Mouse (Mus musculus): Measurements from ENCODE around the gene Atp4a. TPM values are rescaled to one million over a fixed set of nuclear protein-coding genes. Genes with fewer than 3 reads are reported as not detected.

Atp4a gene
- under 1 TPM; 0.26 to 0.66 TPM for total RNA-seq (2021)
- long read RNA-seq, experiment 1, partial matches to known transcripts = 1 of 2 reads
- long read RNA-seq, experiment 1, other reads (novel, unspliced or antisense) = 1 of 2 reads
- long read RNA-seq, experiment 2, partial matches to known transcripts = 1 of 1 reads
- long read RNA-seq, experiment 2, other reads (novel, unspliced or antisense) = 0 of 1 reads

GRCm38 (mm10) chr7:30711942-30712341 is at the start of gene Atp4a:
TSS of gene Atp4a (plus strand) at chr7:30712209.
- DNase-seq (ENCODE audit: low spot score in 2 of 2) = no peak

- peak; percentile 92 to 94 for DNase-seq (ENCODE audit: low spot score in 2 of 2)
Observed at GRCm38 (mm10) chr7:30664529-30665200, 47.3 kb upstream of the Atp4a start, which contains the start of gene Haus5. TSS of gene Haus5 (minus strand) at chr7:30664994.

- DNase-seq (ENCODE audit: low spot score in 2 of 2) = no peak
Observed at GRCm38 (mm10) chr7:30665321-30665720, 46.7 kb upstream of the Atp4a start.

GRCm38 (mm10) chr7:30669229-30669628 is 42.8 kb upstream of the Atp4a start:
- no peak for DNase-seq (ENCODE audit: low spot score in 2 of 2)

DNA sequence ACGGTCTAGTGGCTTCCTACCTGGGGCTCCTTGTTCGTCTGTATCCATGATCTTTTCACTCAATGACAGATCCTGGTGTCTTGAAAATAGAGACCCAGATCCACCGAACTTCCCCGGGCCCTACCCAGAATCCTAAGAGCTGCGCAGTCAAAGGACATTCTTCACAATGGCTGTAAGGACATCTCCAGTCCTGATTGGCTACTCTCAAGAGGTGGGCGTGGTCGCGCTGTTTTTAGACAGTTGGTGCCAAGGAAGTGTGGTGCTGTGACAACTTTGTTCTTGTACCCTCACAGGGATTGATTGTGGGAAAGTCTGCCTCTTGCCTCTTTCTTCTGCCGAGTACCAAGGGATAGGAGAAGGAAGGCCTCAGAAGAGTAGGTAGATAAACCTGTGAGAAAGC is 40.5 kb upstream of the Atp4a start, which contains the start of gene Pmis2:
Gene Pmis2 (minus strand): TSS at position 126 of the 400 bp plus-strand sequence.
- DNase-seq (ENCODE audit: low spot score in 2 of 2) = no peak

GRCm38 (mm10) chr7:30678263-30678975 is 33.6 kb upstream of the Atp4a start:
- DNase-seq (ENCODE audit: low spot score in 2 of 2) = no peak

DNA sequence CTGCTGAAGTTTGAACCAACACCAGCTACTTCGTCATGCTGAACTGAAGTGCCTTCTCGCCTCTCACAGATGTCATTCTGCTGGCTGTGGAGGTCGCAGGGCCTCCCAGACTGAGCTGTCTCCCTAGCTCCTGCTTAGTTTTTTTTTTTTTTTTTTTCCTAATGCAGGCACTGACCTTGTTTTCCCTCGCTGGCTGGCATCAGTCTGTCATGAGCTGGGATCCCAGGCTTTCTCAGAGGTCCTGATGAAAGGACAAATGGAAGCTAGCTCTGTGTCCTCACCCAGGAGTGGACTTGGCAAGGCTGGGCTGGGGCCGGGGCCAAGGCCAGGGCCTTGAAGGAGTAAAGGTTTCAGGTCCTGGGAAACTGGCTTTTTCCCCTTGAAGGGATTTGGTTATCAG is 30.1 kb upstream of the Atp4a start:
- DNase-seq (ENCODE audit: low spot score in 2 of 2) = no peak

DNA sequence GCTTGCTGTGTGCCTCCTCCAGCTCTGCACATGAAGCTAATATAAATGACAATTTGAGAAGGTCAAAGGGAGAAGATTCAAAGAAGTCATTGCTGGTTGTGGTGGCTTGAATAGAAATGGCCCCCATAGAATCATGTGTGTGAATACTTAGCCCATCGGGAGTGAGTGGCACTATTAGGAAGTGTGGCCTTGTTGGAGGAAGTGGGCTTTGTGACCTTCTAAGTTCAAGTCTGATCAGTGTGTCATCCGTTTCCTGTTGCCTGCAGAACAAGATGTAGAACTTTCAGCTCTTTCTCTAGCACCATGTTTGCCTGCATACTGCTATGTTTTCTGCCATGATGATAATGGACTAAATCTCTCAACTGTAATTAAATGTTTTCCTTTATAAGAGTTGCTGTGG is 28.6 kb upstream of the Atp4a start:
- DNase-seq (ENCODE audit: low spot score in 2 of 2) = no peak

GRCm38 (mm10) chr7:30688325-30688724 is 23.7 kb upstream of the Atp4a start:
- DNase-seq (ENCODE audit: low spot score in 2 of 2) = no peak

DNA sequence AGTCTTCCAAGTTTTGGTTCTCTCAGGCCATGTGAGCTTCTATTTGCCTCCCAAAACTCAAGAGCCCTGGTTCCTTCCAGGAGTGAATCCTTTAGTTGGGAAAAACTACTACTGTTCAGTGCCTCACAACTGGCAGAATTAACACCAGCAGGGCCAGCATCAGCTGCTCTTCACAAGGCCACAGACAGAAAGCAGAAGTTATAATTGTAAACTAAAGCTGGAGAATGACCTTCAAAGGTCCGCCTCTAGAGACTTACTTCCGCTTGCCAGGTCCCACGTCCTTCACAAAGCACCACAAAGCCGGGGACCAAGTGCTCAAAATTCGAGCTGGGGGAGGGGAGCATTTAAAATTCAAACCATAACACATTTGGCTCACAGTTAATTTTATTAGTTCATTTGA is 13.9 kb upstream of the Atp4a start:
- DNase-seq (ENCODE audit: low spot score in 2 of 2) = no peak

GRCm38 (mm10) chr7:30698589-30698988 is 13.4 kb upstream of the Atp4a start, which contains the start of gene 2200002J24Rik:
TSS of gene 2200002J24Rik (plus strand) at chr7:30698926.
- DNase-seq (ENCODE audit: low spot score in 2 of 2) = no peak

GRCm38 (mm10) chr7:30706214-30706882 is 5.7 kb upstream of the Atp4a start:
- DNase-seq (ENCODE audit: low spot score in 2 of 2) = no peak

DNA sequence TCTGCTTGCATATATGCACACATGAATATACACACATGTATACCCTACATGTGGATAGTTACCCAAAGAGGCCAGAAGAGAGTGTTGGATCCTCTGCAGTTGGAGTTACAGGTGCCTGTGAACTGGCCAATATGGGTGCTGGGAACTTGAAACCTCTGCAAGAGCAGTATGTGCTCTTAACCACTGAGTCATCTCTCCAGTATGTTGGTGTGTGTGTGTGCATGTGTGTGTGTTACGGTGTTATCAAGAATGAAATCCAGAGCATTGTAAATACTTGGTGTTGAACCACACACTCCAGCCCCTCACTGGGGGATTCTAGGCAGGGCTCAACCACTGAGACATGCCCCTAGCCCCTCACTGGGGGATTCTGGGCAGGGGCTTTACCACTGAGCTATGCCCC is 4.6 kb upstream of the Atp4a start:
- DNase-seq (ENCODE audit: low spot score in 2 of 2) = no peak

DNA sequence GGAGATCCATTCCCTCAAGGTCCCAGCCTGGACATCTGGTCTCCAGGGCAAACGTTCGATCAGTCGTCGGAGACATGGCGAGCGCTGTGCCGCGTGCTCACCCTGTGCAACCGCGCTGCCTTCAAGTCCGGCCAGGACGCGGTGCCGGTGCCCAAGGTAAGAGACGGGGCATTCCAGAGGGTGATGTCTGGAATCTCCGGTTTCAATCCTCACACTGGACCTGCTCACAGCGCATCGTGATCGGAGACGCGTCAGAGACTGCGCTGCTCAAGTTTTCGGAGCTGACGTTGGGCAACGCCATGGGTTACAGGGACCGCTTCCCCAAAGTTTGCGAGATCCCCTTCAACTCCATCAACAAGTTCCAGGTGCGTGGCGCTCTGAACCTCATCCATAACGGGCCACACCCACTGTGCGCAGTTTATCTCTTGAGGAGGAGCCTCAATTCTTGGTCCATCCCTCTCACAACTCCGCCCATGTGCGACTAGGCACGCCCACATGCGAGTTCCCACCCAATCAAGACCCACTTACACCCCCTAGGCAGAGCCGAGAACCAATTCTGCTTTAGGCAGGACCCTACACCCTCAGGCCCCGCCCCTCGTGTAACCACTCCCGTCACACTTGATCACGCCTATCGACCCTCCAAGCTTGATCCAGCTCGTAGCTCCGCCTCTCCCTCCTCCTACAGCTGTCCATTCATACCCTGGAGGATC is 5.2 kb downstream of the Atp4a start:
- peak; percentile 25 to 47 for DNase-seq (ENCODE audit: low spot score in 2 of 2)

DNA sequence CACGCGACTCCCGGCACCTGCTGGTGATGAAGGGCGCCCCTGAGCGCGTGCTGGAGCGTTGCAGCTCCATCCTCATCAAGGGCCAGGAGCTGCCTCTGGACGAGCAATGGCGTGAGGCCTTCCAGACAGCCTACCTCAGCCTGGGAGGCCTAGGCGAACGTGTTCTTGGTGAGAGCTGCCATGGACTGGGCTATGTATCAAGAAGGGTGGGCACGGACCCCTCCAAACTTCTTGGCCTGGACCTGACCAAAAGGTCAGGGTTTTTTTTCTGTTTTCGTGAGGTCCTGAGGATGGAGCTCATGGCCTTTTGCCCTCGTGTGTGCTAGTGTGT is 5.7 kb downstream of the Atp4a start:
- DNase-seq (ENCODE audit: low spot score in 2 of 2) = no peak

DNA sequence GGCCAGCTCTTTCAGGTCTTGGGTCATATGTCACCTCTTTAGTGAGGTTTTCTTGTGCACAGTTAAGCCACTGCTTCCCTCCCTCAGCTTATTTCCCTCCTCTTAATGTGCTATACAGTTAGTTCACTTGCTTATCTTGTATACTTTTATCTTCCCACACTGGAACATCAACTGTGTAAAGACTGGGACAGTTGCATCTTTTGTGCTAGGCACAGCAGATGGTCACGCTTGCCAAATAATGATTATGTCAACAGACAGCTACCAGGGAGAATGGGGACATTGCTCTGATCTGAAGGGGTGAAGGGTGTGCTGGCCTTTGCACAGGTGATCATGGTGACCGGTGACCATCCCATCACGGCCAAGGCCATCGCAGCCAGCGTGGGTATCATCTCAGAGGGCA is 7.7 kb downstream of the Atp4a start:
- no peak for DNase-seq (ENCODE audit: low spot score in 2 of 2)

- DNase-seq (ENCODE audit: low spot score in 2 of 2) = no peak
Observed at GRCm38 (mm10) chr7:30721286-30721685, 9.3 kb downstream of the Atp4a start.

- no peak for DNase-seq (ENCODE audit: low spot score in 2 of 2)
Observed at GRCm38 (mm10) chr7:30723274-30723953, 11.4 kb downstream of the Atp4a start.

DNA sequence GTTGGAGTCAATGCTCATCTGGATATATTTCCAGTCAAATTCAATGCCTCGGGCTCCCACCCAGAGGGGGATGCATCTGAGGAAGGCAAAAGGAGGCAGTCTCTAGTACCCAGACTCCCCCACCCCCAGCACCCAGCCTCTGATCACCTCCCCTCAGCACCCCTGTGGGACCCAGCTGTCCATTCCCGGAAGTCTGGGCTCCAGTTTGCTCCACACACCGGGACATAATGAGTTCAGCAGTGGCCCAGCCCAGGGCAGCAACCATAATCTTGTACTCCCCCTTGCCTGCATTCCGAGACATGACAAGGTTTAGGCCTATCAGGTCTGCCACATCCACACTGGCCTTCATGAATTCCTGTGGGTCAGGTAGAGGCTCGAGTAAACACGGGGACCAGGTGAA is 16.2 kb downstream of the Atp4a start:
- DNase-seq (ENCODE audit: low spot score in 2 of 2) = no peak

- no peak for DNase-seq (ENCODE audit: low spot score in 2 of 2)
Observed at GRCm38 (mm10) chr7:30728739-30729395, 16.9 kb downstream of the Atp4a start.

All from left cerebral cortex, adult 18-20 months (tissue).